Mouse (Mus musculus) left cerebral cortex, postnatal 4 days (tissue): ENCODE results near the gene Ksr1. TPM values are rescaled to one million over a fixed set of nuclear protein-coding genes. Genes with fewer than 3 reads are reported as not detected.

Experiments used
- DNase-seq: peaks from one replicate; pipeline ENCODE4 v3.0.0-alpha.2; 2022
- intact Hi-C: fragments of 180-260 bp; cut with DNase I; formaldehyde crosslinking; loops from one replicate; pipeline ENCODE4 v1.15.1; 2025
- total RNA-seq, 2 experiments: library from RNA; stranded (reverse); gene quantifications; 2 replicates each; pipeline ENCODE4 v1.2.3; 2021

The Ksr1 gene
- total RNA-seq, 2 experiments from 2014 or later, result 49.9 to 50.6 TPM

- no peak for DNase-seq
- intact Hi-C loops, result no loop called here
These were observed 95.3 kb downstream of the Ksr1 start for GRCm38 (mm10) chr11:79050781-79051507.

GRCm38 (mm10) chr11:79048906-79049305 lies 97.3 kb downstream of the Ksr1 start:
- DNase-seq, result no peak
- intact Hi-C loops, result no loop called here

GRCm38 (mm10) chr11:79047180-79047727 lies 99.0 kb downstream of the Ksr1 start:
- DNase-seq, result no peak
- intact Hi-C loops, result no loop called here

- intact Hi-C loops, result no loop called here
- DNase-seq, result no peak
These were observed 99.5 kb downstream of the Ksr1 start for GRCm38 (mm10) chr11:79046561-79047155.

GRCm38 (mm10) chr11:79045231-79045630 lies 101.0 kb downstream of the Ksr1 start:
- DNase-seq, result no peak
- intact Hi-C loops, result no loop called here

- DNase-seq, result no peak
- intact Hi-C loops, result no loop called here
These were observed 101.4 kb downstream of the Ksr1 start for GRCm38 (mm10) chr11:79044798-79045197.

GRCm38 (mm10) chr11:79041908-79042430 lies 104.2 kb downstream of the Ksr1 start:
- DNase-seq, result no peak
- intact Hi-C loops, result no loop called here

- intact Hi-C loops, result no loop called here
- peak; percentile 28 for DNase-seq
These were observed 106.7 kb downstream of the Ksr1 start for GRCm38 (mm10) chr11:79039488-79039887.

- no peak for DNase-seq
- intact Hi-C loops, result no loop called here
These were observed 108.7 kb downstream of the Ksr1 start for GRCm38 (mm10) chr11:79037555-79037954.

GRCm38 (mm10) chr11:79036324-79036723 lies 109.9 kb downstream of the Ksr1 start:
- intact Hi-C loops, result no loop called here
- DNase-seq, result no peak

GRCm38 (mm10) chr11:79033636-79034035 lies 112.6 kb downstream of the Ksr1 start:
- intact Hi-C loops, result no loop called here
- DNase-seq, result no peak

- intact Hi-C loops, result no loop called here
- DNase-seq, result no peak
These were observed 113.2 kb downstream of the Ksr1 start for GRCm38 (mm10) chr11:79033021-79033420.

- DNase-seq, result no peak
- intact Hi-C loops, result loop anchor here (2.0 kb wide), 1 partner anchor 183 kb away; no protein-coding TSS in a partner anchor
These were observed 114.8 kb downstream of the Ksr1 start for GRCm38 (mm10) chr11:79031452-79031746.

GRCm38 (mm10) chr11:79030570-79031451 lies 115.4 kb downstream of the Ksr1 start:
- peak; percentile 86 for DNase-seq

GRCm38 (mm10) chr11:79023751-79024150 lies 122.5 kb downstream of the Ksr1 start:
- intact Hi-C loops, result loop anchor here (10.0 kb wide), 1 partner anchor 271 kb away; the partner anchor contains the start of gene Gm9964
- DNase-seq, result no peak

More at GRCm38 (mm10) chr11:79030570-79031451, 115.4 kb downstream of the Ksr1 start:
- intact Hi-C loops, result loop anchor here (2.0 kb wide), 1 partner anchor 184 kb away; no protein-coding TSS in a partner anchor

- intact Hi-C loops, result loop anchor here (10.0 kb wide), 1 partner anchor 271 kb away; the partner anchor contains the start of gene Gm9964
- no peak for DNase-seq
These were observed 122.9 kb downstream of the Ksr1 start for GRCm38 (mm10) chr11:79023342-79023741.

GRCm38 (mm10) chr11:79022836-79023235 lies 123.4 kb downstream of the Ksr1 start:
- no peak for DNase-seq
- intact Hi-C loops, result loop anchor here (10.0 kb wide), 1 partner anchor 272 kb away; the partner anchor contains the start of gene Gm9964

- intact Hi-C loops, result loop anchor here (10.0 kb wide), 1 partner anchor 274 kb away; the partner anchor contains the start of gene Gm9964
- DNase-seq, result no peak
These were observed 125.6 kb downstream of the Ksr1 start for GRCm38 (mm10) chr11:79020535-79021045.

GRCm38 (mm10) chr11:79019839-79020534 lies 126.2 kb downstream of the Ksr1 start:
- DNase-seq, result peak; percentile 37
- intact Hi-C loops, result loop anchor here (10.0 kb wide), 1 partner anchor 275 kb away; the partner anchor contains the start of gene Gm9964
